Mouse (Mus musculus): Measurements from ENCODE around the gene Srxn1. TPM values are rescaled to one million over a fixed set of nuclear protein-coding genes. Genes with fewer than 3 reads are reported as not detected.

Srxn1 gene
- 277 TPM for polyA plus RNA-seq (2014; fragmentation: Illumina TruSeq; extraction: RNeasy Lipid Tissue Mini Kit (QIAGEN cat#74804); ENCODE audit: low read depth, low replicate concordance)

DNA sequence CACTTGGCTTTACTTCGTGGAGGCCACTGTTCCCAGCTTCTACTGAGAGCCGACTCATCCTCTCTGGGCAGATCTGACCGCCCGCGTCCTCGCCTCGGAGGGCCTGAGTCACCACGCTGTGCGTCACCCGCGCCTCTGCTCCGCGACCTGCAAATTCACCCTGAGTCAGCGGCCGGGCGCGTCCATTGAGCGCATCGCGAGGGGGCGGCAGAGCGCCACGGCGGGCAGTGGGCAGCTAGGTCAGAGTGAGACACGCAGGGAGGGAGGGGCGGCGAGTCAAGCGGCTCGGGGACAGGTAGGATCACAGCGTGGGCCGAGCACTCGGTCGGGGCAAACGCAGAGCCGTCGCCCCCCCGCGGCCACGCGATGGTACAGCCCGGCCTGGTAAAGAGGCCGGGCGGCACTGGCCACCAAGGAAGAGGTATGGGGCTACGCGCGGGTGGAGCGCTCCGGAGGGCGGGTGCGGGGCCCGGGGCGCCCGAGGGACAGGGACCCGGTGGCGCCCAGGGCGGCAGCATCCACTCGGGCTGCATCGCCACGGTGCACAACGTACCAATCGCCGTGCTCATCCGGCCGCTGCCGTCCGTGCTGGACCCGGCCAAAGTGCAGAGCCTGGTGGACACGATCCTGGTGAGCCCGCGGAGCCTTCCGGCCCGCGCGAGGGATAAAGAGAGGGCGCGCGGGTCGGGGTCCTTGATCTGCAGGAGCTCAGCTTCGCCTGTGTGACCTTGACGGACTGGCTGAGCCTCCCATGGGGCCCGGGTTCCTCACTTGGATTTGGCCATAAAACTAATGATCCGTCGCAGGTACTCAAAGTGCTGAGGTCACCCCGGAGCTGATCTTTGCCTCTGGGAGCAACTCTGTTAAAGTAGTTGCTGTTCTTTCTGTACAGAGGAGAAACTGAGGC, at the start of gene Srxn1:
Gene Srxn1 (plus strand): TSS at position 199 of the 907 bp plus-strand sequence.

DNA sequence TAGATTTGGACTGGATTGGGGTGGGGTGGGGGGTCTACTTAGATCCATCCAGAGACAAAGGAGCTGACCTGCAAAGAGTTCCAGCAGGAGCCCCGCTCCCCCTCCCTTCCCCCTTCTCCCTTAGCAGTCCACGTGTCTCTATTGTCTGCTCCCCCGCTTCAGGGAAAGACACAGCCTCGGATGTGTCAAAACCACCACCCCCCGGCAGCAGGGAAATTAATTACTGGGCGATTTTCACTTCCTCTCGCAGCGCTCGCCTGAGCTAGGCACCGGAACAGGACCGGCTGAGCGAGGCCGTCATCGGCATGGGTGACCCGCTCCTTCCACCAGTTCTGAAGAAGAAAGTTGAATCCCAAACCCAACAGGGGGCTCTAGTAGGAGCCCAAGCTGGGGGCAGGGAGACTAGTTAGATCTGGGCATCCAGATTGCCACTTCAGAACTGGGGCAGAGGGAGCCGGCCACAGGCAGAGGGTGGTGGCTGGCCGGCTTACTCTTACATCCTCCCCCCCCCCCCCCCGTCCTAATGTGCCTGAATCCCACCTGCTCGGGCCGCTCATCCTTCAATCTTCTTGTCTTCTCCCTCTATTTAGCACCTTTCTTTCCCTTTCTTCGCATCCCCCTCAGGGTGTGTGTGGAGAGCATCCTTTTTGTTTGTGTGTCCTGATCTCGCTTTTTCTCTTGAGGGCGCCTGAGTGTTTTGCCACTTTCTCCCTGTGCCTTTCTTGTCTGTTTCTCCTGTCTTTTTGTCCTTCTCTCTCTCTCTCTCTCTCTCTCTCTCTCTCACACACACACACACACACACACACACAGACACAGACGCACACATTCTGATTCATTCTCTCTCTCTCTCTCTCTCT, 24.4 kb upstream of the Srxn1 start, which contains the start of gene Scrt2:
Gene Scrt2 (plus strand): TSS at position 845 of the 857 bp plus-strand sequence.

GRCm38 (mm10) chr2:152143279-152144157, 38.2 kb downstream of the Srxn1 start, which contains the start of gene Tcf15:
Gene Tcf15 (plus strand): TSS chr2:152143561.

Other genes starting within 250 kb of the Srxn1 start
- not detected for gene Angpt4, start 194.3 kb upstream of the Srxn1 start, polyA plus RNA-seq (2014; fragmentation: Illumina TruSeq; extraction: RNeasy Lipid Tissue Mini Kit (QIAGEN cat#74804); ENCODE audit: low read depth, low replicate concordance)
- 0.76 TPM for gene Fam110a, start 125.3 kb upstream of the Srxn1 start, polyA plus RNA-seq (2014; fragmentation: Illumina TruSeq; extraction: RNeasy Lipid Tissue Mini Kit (QIAGEN cat#74804); ENCODE audit: low read depth, low replicate concordance)
- 0.64 TPM for gene Slc52a3, start 109.0 kb upstream of the Srxn1 start, polyA plus RNA-seq (2014; fragmentation: Illumina TruSeq; extraction: RNeasy Lipid Tissue Mini Kit (QIAGEN cat#74804); ENCODE audit: low read depth, low replicate concordance)
- gene Scrt2, start 24.0 kb upstream of the Srxn1 start, polyA plus RNA-seq (2014; fragmentation: Illumina TruSeq; extraction: RNeasy Lipid Tissue Mini Kit (QIAGEN cat#74804); ENCODE audit: low read depth, low replicate concordance) = not detected
- gene Tcf15, start 38.0 kb downstream of the Srxn1 start, polyA plus RNA-seq (2014; fragmentation: Illumina TruSeq; extraction: RNeasy Lipid Tissue Mini Kit (QIAGEN cat#74804); ENCODE audit: low read depth, low replicate concordance) = not detected
- 246 TPM for gene Csnk2a1, start 121.3 kb downstream of the Srxn1 start, polyA plus RNA-seq (2014; fragmentation: Illumina TruSeq; extraction: RNeasy Lipid Tissue Mini Kit (QIAGEN cat#74804); ENCODE audit: low read depth, low replicate concordance)
- gene Tbc1d20, start 188.3 kb downstream of the Srxn1 start, polyA plus RNA-seq (2014; fragmentation: Illumina TruSeq; extraction: RNeasy Lipid Tissue Mini Kit (QIAGEN cat#74804); ENCODE audit: low read depth, low replicate concordance) = 55.9 TPM
- gene Rbck1, start 227.1 kb downstream of the Srxn1 start, polyA plus RNA-seq (2014; fragmentation: Illumina TruSeq; extraction: RNeasy Lipid Tissue Mini Kit (QIAGEN cat#74804); ENCODE audit: low read depth, low replicate concordance) = 1.0 TPM
- 0.35 TPM for gene Trib3, start 238.5 kb downstream of the Srxn1 start, polyA plus RNA-seq (2014; fragmentation: Illumina TruSeq; extraction: RNeasy Lipid Tissue Mini Kit (QIAGEN cat#74804); ENCODE audit: low read depth, low replicate concordance)

Data from adrenal gland, adult 10 weeks (tissue).